Mouse (Mus musculus): ENCODE data around the gene Nrn1. TPM values are rescaled to one million over a fixed set of nuclear protein-coding genes. Genes with fewer than 3 reads are reported as not detected.

Nrn1 gene
- total RNA-seq, 2 experiments from 2014 or later: 0.89 to 1.1 TPM

DNA sequence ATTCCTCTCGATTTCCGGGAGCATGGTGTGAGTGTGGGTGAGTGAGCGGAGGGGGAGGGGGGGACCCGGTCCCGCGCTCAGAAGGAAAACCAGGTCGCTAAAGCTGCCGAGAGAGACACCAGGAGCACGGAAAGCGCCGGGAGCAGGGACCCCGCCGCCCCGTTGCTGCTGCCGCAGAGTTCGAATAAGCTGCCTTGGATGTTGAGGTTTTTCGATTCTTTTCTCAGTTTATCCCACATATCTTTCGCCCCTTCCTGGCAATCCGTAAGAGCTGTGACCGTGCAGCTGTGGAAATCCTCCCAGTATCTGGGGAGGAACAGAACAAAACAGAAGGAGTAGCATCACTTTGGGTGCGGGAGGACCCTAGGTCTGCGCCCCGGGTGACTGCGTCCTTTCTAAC lies 8.4 kb downstream of the Nrn1 start:
- intact Hi-C loops (cut with DNase I): loop anchor here (10.0 kb wide), 1 partner anchor 442 kb away; no protein-coding TSS in a partner anchor
- peak in 1 of 2 experiments; percentile 23 for DNase-seq

DNA sequence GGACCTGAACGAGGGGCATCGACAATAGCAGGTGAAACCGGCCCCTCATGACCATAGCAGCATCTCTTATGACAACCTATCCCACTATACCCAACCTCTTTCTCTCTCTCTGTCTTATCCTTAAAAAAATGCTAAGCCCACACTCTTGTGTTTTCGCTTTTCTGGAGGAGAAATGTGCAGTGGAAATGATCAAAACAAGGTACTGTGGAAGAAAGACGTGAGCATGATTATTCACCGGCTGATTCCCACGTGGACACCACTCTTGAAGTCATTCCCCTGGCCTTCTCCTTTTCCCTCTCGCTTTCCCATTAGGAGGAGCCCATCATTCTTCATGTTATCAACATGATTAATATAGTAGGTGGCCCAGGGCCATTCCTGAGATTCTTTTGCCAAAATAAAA lies 9.1 kb downstream of the Nrn1 start:
- intact Hi-C loops (cut with DNase I): loop anchor here (10.0 kb wide), 1 partner anchor 441 kb away; no protein-coding TSS in a partner anchor
- no peak for DNase-seq

DNA sequence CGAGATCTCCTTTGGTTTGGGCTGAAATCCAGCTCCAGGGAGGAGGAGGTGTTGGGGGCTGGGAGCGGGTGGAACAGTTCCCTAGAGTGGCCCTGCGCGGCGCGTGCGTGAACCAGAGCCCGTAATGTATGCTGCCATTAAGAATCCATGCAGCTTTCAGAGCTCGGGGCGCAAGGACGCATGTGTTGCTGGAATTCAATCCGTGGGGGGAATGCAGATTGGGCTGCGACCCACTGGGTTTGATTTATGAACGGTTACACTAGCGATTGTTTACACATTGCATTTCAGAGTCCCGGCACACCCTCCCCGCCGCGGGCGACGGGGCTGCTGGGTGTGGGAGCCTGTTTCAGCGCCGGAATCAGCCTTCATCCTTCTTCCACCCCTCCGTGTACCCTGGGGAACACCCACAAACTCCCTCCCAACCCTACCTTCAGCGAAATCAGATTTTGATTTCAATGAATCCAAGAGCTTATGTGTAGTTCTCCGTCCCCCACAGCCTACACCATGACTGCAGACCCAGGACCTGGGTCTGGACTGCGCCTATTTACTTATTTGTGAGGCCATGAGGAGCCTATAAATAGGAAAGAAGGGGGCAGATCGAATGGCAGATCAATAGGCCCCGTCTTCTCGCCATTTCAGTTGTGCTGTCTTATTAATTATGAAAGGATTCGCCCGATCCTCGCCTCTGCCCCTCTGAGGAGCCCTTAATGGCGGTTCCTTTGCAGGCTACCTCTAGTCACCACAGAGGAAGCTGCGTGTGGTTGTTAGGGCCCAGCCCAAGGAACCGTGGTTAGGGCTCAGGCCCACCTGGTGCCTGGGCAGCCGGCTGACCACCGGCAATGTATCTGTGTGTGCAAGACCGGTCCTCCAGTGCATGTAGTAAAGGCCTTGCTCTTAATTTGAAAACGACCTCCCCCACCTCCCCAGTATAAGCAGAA lies 10.1 kb downstream of the Nrn1 start:
- no peak for DNase-seq
- intact Hi-C loops (cut with DNase I): loop anchor here (10.0 kb wide), 1 partner anchor 440 kb away; no protein-coding TSS in a partner anchor

DNA sequence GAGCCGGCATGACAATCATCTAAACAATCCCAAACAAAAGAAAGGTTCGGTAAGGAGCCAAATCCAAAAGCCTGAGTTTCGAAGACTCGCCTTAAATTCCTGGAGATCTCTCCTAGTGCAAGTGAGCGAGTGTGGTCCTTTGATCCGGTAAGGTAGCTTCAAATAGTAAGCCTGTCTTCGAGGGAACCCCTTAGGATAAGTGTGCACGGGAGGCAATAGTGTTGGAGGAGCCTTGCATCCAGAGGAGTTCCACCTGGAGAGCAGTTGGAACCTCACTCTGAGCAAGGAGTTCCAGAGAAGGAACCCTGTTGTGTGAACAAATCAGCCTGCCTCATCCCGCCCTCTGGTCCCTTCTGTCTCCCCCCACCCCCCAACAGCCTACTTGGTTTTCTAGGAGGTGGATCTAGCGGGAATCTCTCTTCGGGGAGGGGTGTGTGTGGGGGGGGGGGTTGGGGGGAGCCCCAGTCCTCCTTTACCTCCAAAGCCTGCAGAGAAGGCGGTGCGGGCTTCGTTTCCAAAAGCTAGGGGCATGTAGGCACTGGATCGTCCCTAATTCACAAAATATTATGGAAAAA lies 11.1 kb downstream of the Nrn1 start:
- intact Hi-C loops (cut with DNase I): loop anchor here (10.0 kb wide), 1 partner anchor 439 kb away; no protein-coding TSS in a partner anchor
- no peak for DNase-seq

DNA sequence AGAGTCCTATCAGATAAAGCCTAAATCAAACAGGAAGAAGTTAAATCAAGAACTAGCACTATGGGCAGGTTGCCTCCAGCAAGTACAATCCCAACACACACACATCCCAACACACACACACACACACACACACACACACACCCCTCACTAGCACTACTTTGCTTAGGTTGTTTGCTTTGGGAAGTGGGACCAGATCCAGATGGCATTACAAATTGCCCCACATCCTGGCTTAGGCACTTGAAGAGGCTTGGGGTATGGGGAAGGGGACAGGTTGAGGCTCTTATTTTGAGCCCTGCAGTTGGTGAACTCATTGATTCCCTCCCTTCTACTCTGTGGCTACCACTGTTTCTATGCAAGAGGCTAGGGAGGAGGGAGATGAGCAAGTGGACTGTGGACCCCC lies 12.6 kb downstream of the Nrn1 start:
- intact Hi-C loops (cut with DNase I): loop anchor here (10.0 kb wide), 1 partner anchor 438 kb away; no protein-coding TSS in a partner anchor
- DNase-seq: no peak

DNA sequence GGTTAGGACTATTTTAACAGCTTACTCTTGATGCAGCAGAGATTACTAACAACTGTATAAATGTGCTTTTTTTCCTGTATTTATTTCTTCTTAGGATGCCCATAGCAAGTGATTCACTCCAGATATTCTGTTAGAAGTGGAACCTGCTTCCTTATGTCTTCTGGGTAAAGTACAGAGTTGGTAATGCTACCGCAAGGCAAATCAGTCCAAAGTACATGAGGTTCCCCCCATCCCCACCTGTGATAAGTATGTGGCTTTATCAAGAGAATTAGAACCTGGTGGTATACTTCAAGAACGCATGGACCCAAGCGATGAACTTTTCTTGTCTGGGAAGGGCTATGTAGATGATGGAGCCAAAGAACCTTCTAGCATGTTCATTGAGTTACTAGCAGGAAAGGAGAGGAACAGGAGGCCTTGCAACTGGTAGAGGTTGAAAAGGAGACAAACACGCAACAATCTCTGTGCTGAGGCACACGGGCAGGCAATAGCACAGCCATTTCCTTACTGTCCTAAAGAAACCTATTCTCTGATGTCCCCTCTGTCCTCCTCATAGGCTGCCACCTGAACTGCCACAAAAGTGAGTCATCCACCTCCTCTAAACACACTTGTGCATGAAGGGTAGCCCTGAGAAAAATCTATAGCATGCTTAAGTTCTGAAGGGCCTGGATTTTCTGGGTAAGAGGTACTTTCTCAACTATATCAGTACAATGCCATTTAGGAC lies 14.5 kb downstream of the Nrn1 start:
- no peak for DNase-seq
- intact Hi-C loops (cut with DNase I): loop anchor here (10.0 kb wide), 1 partner anchor 436 kb away; no protein-coding TSS in a partner anchor

DNA sequence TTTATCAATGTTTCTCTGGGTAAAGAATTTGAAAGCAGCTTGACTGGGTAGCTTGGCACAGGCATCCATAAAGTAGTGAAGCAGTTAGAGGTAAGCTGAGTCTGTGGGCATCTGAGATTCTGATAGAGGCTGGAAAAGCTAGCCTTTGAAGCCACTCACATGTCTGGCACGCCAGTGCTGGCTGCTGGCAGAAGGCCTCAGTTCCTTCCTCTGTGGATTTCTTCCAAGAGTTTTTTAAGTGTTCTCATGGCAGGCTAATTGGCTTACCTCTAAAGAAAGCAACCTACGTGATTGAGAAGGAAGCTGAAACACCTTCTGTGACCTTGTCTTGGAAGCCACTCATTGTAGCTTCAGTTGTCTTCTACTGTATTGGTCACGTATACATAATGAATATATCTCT lies 17.6 kb downstream of the Nrn1 start:
- intact Hi-C loops (cut with DNase I): loop anchor here (10.0 kb wide), 1 partner anchor 1527 kb away; no protein-coding TSS in a partner anchor
- no peak for DNase-seq

DNA sequence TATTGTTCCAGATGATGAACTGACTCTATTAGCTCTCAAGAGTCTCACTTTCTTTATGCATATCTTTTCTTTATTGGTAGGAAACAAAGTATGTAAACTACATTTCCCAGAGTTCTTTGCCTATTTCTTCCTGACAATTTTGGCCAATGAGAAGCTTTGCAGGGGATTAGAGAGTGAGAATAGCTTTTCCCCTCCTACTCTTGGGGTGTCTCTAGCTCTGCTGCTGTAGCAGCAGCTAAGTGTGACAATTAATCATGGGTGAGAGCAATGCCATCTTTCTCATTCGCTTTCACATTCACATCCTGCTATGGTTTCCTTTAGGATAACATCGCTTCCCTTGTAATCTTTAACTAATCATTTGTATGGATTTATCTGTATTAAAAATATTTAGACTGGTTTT lies 18.2 kb downstream of the Nrn1 start:
- DNase-seq: no peak
- intact Hi-C loops (cut with DNase I): loop anchor here (10.0 kb wide), 1 partner anchor 1528 kb away; no protein-coding TSS in a partner anchor

DNA sequence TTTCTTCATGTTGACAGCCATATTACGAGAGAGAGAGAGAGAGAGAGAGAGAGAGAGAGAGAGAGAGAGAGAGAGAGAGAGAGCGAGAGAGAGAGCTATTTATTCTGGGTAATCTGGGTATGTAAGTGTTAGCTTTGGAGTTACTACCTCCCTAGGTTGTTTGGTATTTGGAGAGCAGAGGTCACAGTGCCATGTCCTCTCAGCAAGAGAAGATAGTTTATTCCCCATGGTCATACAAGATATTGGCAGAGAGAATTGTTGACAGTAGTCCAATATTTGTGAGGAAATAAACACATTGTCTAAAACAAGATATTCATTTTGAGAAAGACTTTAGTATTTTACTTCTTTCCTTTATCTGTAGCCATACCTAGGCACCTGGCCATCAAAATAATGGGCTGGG lies 20.8 kb downstream of the Nrn1 start:
- no peak for DNase-seq
- intact Hi-C loops (cut with DNase I): loop anchor here (10.0 kb wide), 1 partner anchor 1531 kb away; no protein-coding TSS in a partner anchor

DNA sequence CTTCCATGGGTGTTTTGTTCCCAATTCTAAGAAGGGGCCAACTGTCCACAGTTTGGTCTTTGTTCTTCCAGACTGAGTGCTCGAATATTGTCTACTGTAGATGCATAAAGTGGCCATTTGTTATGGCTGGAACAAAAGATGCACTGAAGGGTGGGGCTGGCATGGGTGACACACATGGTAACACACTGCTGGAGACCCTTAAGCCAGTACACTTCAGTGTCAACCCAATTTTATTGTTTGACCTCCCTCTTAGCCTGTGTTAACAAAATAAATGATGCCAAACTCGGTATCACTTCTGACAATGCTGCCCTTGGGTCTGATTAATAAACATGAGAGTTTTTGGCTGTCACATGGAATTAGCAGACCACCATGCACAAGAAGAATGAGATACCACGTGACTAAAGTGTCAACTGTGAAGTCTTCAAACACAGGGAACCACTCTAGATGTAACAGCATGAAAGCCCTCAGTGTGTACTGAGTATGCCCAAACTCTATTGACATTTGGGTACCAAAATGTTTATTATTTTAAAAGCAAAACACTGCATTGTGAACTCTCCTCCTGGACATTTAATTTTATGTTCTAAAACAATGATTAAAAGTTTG lies 27.7 kb downstream of the Nrn1 start:
- intact Hi-C loops (cut with DNase I): no loop called here
- no peak for DNase-seq

DNA sequence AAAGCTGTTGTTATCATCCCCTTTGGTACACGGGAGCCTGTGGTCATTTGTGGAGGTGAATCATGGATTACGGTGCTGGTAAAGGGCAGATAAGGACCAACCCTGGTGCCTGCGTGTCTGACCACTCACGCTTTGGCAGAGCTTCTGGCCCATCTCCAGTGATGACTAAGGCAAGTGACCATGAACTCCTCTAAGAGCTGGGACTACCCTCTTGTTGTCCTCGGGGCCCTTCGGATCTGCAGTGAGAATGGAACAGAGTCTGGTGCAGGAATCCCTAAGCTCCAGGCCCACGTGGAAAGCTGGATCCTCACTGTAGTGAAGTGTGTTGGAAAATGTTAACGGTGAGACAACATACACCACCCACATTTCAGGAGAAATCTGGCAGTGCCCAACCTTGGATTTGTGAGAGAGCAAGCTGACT lies 38.6 kb downstream of the Nrn1 start:
- intact Hi-C loops (cut with DNase I): no loop called here
- peak in 1 of 2 experiments; percentile 13 for DNase-seq

DNA sequence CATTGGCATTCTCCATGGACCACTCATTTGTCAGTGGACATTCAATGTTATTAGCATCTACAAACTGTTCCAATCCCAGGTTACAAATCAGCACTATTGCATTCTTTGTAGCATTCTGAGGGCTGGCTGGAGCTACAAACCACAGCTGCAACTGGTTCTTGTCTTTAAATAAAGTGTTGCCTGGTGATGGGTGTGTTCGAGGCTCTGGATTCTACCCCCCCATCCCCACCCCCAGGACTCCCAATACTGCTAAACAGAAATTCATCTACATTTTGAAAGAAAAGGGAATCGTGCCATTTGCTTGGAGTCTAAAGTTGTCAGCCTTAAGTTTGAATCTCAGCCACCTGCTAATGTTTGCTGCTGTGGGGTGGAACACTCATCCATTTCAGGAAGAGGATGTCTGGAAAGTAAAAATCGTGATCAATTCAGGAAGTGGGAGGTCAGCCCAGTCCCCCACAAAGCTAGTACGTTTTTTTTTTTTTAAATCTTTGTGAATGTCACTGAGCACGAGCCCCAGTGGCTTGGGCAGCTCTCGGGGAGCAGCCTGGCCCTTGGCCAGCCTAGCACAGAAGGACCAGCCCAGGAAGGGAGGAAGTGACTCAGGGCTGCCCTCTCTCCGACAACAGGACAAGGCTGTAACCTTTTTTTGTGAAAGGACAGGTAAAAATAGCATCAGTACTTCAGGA lies 39.3 kb downstream of the Nrn1 start:
- intact Hi-C loops (cut with DNase I): no loop called here
- no peak for DNase-seq

DNA sequence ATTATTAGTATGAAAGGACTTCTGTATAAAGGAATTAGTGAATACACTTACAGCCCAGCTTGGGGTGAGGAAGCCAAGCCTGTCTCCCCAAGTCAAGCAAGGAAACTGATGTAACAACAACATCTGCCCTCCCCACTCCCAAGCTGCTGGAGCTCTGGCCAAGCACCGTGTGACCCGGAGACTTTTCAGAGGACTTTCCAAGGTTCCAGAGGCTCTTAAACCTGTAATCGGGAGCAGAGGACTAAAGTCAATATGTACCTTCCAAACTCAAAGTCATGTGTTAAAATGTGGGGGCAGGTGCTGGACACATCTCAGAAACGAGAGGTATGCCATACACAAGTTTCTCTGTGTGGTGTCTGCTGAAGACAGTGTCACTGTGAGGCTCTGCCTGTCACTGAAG lies 51.4 kb downstream of the Nrn1 start:
- intact Hi-C loops (cut with DNase I): no loop called here
- no peak for DNase-seq

DNA sequence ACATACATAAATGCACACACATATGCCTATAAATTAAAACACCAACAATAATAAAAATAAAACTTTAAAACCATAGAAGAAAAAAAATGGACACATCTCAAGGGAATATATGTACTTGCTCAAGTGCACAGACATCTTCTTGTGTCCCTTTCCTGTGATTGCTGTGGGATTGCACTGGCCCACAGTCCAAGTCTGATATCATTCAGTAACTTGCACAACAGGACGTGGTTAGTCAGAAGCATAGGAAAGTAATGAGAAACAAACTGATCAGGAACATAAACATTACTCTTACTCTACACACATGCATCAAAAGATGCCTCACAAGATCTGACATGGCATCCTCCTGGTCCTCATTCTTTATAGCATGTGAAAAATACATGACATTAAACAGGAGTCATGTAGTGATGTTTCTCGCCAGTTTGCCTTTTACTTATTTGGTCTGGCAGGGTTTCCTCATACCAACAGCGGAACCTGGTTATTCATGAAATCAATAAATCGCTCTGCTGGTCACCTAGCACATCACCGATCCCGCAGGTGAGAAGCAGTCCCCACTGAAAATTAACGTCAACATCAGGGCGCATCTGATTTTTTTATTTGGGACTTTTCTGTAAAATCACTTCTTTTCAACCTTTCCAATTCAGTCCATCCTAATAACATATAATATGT lies 54.1 kb downstream of the Nrn1 start:
- intact Hi-C loops (cut with DNase I): no loop called here
- DNase-seq: no peak

DNA sequence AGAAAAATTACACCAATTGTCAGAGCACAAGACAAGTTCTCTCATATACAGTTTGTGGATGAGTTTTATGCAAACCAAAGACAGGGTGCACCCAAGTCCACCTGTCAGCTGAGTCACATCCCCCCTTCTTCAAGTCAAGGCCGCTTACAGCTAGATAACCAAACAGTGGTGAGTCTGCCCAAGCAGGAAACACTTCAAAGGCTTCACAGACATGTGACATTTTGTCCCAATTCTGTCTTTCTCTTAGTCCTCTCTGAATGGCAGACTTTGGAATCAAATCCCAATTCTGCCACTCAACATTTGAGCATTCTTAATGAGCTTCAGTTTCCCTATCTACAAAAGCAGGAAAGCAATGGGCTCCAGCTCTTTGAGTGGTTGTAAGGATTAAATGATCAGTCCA lies 55.6 kb downstream of the Nrn1 start:
- DNase-seq: no peak
- intact Hi-C loops (cut with DNase I): no loop called here

Data from gastrocnemius, postnatal 36 days (tissue).